Mouse (Mus musculus): ENCODE results near the gene Vmn1r50.
"Not testable (repeated sequence)": the region's sequence is repeated elsewhere in the genome, so short reads cannot be mapped to it uniquely, and the experiment has no call there.

Gene Vmn1r50

GRCm38 (mm10) chr6:90101130-90101529 is at the start of gene Vmn1r50:
Gene Vmn1r50, plus strand, starts transcription at chr6:90101430.
- DNase-seq: no peak

- no peak for DNase-seq
Observed at GRCm38 (mm10) chr6:90078406-90078805, 22.8 kb upstream of the Vmn1r50 start, which contains the start of gene Vmn1r49. Gene Vmn1r49, minus strand, starts transcription at chr6:90078506.

GRCm38 (mm10) chr6:90100566-90100965 is 664 bp upstream of the Vmn1r50 start:
- no peak for DNase-seq

GRCm38 (mm10) chr6:90122296-90122695 is 21.1 kb downstream of the Vmn1r50 start, which contains the start of gene Vmn1r51:
Gene Vmn1r51, plus strand, starts transcription at chr6:90122596.
- DNase-seq: not testable (repeated sequence)

All from retina, postnatal 1 day (tissue).